Mouse (Mus musculus) adrenal gland, adult 2 months (tissue): ENCODE data around the gene Ipo9. TPM values are rescaled to one million over a fixed set of nuclear protein-coding genes. Genes with fewer than 3 reads are reported as not detected.
A peak's percentile ranks its signal among the peaks of the same experiment; 100 is the strongest.

Experiments used
- DNase-seq: peaks from one replicate; pipeline ENCODE4 v3.0.0; 2021
- long read RNA-seq: library from polyadenylated mRNA; stranded (forward); transcript quantifications from one replicate; pipeline ENCODE4 v2.0.0, GENCODE M21; 2021
- polyA plus RNA-seq: library from polyadenylated mRNA; depleted of rRNA; stranded (reverse); fragments of >200 nt; gene quantifications from 2 replicates; pipeline ENCODE4 v1.2.3, GENCODE M21; 2012; rRNA removed
- total RNA-seq, 2 experiments: library from RNA; stranded (reverse); gene quantifications; 2 replicates each; pipeline ENCODE4 v1.2.3; 2021

Gene Ipo9
- 10 to 100 TPM; 58.6 to 77.5 TPM for total RNA-seq
- 76.6 and 80.7 TPM in 2 replicates for polyA plus RNA-seq
- long read RNA-seq, full-length matches to known transcripts, result 30 of 36 reads
- long read RNA-seq, partial matches to known transcripts, result 2 of 36 reads
- long read RNA-seq, other reads (novel, unspliced or antisense), result 4 of 36 reads

DNA sequence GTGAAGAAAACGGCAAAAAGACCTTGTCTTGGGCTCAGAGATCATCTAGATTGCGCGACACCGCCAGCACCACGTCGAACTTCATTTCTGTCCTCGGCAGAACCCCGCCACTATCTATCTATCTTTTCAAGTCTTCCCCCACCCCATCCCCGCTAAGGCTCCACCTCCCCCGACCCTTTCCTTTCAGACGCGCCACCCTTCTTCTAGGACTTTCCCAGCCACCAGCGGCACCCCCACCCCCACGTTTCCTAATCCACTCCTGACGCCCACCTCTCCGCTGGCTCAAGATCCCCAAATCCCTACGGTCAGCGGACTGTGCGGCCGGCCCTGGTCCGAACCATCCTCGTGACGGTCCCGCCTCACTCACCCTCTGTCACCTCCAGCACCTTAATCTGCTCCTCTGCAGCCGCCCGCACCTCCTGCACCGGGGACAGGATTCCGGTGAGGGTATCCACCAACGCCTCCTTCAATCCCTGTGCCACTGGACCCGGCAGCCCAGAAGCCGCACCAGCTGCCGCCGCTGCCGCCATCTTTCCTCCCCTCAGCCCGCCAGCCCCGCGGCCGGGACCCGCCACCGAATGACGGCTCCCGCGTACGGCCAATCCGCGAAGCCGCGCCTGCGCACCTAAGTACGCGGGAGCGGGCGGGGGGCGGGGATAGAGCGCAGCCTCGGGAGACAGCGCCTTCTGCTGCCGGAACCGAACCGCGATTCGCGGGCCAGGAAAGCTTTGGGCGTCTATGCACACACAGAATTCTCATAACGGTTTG lies at the start of gene Ipo9:
Ipo9 (minus strand) TSS at position 599 of the 768 bp plus-strand sequence.
- DNase-seq, result peak; percentile 96

DNA sequence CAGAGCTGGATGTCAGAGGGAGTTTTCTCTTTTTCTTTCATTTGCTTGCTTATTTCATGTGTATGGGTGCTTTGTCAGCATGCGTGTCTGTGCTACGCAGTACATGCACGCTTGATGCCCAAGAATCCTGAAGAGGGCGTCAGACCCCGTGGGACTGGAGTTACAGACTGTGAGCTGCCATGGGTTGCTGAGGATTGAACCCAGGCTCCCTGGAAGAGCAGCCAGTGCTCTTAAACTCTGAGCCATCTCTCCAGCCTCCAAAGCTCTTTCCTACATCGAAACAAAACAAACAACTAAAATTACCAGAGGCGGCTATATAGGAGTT lies 45.2 kb upstream of the Ipo9 start:
- no peak for DNase-seq

DNA sequence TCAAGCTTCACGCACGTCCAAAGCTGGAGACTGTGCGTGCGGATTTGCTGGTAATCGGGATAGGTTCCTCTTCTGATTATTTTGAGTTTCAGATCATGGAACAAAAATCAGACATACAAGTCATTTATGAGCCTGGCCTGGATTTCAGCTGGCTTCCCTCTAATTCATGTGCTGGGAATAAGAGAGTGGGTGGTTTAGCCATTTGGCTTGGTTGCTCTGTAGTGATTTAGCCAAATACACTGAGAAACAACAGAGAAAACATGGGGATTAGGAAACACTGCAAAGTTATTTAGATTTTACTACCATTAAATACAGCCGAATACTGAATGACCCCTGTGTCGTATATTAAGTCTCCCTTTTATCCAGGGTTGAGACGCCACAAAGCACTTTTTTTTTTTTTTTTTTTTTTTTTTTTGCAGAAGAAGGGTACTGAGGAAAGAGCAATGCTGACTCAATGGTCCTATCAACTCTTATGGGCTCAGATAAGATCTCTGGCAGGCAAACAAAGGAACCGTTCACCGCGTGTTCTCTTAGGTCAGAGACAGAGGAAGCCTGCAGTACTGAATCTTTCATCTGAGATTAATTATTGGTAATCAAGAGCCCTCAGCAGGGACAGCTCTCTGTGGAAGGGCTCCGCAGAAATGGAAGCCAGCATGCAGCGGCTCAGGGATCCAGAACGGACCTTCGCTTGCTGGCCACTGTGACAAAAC lies 44.7 kb upstream of the Ipo9 start:
- DNase-seq, result peak; percentile 22

- no peak for DNase-seq
Measured at GRCm38 (mm10) chr1:135472536-135472935, 42.2 kb upstream of the Ipo9 start.

DNA sequence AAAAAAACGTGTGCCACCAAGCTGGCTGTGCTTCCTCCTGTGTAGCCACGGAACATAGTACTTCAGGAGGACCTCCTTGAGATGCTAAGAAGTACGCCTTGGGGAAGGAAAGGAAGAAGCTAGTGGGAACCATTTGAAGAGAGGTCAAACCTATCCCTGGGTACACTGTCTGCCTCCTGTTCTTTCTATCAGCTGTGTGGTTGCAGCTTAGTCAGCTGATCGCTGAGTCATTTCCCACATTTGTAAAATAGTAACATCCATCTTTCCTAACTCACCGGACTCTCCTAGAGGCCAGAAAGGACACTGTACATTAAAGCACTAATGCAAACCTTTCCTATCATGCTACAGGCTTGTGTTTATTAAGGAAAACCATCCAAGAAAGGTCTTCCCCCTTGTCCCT lies 41.4 kb upstream of the Ipo9 start:
- peak; percentile 19 for DNase-seq

GRCm38 (mm10) chr1:135470546-135470945 lies 40.2 kb upstream of the Ipo9 start:
- peak; percentile 64 for DNase-seq

DNA sequence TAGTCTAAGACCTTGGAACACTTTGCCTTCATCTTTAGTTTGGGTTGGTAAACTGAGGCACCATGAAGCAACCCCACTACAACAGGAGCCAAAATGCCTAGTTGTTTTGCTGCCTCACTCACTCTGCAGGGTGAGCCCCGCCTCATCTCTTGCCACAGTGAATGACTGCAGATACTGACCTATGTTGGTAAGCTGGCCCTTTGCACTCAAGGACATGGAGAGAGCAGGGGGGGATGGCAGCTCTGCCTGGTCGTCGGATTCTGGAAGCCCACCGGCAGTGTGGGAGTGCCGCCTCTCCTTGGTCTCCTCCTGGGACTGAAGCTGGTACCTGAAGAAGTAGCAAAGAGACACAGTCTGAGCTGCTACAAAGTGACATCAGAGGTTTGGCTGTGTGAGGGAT lies 37.2 kb upstream of the Ipo9 start:
- DNase-seq, result no peak

GRCm38 (mm10) chr1:135466935-135467334 lies 36.6 kb upstream of the Ipo9 start:
- peak; percentile 49 for DNase-seq

GRCm38 (mm10) chr1:135465734-135466133 lies 35.4 kb upstream of the Ipo9 start:
- DNase-seq, result no peak

GRCm38 (mm10) chr1:135462736-135463135 lies 32.4 kb upstream of the Ipo9 start:
- DNase-seq, result no peak

GRCm38 (mm10) chr1:135462304-135462703 lies 32.0 kb upstream of the Ipo9 start:
- peak; percentile 17 for DNase-seq

DNA sequence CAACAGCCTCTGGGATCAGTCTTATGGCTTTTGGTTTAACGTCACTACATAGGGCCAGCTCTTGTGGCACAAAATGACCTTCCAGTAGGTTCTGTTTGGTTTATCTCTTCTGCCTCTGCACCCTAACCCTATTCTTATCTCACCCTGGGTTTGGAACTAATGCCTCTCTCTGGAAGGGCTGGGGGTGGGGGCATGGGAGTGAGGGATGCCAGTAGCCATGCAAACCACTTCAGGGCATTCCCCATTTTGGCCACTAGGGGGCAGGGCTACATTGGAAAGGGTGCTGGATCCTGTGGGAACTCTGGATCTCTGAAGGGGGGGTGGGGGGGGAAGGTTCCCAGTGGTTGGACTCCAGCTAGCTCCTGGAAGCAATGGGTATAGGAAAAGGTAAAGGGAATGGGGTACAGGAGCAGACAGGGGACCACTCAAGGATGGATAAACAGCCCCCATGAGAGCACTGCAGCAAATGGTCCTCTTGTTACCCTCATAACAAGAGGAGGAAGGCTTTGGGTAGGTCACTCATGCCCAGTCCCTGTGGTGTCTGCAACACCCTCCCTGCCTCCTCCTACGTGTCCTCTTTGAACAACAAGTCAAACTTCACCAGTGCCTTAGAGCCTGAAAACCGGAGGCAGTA lies 30.9 kb upstream of the Ipo9 start:
- DNase-seq, result peak; percentile 73

DNA sequence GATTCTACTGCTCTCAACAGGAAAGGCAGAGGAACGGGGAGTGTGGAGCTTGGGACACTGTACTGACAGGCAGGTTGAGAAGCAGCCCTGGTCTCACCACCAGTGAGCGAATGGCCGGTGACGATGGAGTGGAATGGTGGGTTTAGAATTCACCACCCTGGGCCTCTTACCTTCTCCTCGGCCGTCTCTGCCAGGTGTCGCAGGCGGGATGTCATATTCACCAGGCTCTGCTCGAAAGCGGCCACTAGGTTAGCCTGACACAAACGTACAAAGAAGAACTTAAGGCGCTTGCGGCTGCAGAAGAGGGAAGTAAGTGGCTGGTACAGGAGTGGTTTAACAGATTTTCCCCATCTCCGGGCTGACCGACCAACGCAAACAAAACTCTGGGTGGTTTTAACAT lies 30.2 kb upstream of the Ipo9 start:
- no peak for DNase-seq

GRCm38 (mm10) chr1:135457860-135458259 lies 27.6 kb upstream of the Ipo9 start:
- no peak for DNase-seq

DNA sequence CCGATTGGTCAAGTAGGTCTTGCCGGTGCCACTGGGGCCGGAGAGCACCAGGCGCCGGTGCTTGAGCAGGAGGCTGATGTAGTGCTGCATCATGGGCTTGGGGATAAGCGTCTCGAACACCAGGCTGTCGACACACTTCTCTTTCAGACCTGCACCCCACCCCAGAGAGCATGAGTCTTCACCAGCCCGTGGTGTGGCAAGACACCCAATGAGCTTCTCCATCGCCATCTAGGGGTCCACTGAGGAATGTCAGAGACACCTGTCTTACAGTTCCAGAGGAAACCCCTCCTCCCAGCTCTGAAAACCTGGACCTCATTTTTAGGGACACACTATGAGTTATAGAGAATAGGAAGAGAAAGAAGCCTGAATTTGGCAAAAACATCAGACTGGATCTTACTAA lies 22.0 kb upstream of the Ipo9 start:
- DNase-seq, result no peak

DNA sequence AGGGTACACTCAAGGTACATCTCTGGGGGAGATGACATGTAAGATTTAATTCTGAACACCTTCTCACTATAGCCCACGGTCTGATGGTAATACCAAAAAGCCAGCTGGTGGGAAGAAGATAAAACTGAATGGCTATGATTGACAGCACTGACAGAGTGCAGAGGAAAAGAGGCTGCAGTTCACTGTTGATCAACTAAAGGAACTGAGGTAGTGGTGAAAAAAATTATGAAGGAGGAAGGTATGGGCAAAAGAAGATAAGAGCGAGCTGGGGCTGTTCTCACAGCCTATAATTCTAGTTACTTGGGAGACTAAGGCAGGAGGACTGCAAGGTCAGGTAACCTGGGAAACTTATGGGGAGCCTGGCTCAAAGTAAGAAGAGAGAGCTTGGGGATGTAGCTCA lies 21.1 kb upstream of the Ipo9 start:
- DNase-seq, result no peak

DNA sequence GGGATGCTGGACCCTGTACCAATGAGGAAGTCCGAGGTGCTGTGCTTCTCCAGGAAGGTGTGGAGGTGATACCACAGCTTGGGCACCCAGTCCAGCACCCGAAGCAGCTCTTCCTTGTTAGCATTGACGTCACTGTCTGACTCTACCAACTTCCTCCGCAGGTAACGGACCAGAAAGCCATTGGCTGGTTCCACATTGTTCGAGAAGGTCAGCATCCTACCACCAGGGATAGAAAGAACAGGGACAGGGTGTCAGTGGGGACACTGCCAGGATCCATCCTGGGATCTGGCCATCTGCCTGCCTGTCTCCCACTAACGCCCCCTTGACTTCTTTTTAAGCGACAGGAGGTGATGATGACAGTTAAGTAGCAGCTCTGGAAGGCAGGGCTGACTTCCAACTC lies 19.6 kb upstream of the Ipo9 start:
- DNase-seq, result no peak

DNA sequence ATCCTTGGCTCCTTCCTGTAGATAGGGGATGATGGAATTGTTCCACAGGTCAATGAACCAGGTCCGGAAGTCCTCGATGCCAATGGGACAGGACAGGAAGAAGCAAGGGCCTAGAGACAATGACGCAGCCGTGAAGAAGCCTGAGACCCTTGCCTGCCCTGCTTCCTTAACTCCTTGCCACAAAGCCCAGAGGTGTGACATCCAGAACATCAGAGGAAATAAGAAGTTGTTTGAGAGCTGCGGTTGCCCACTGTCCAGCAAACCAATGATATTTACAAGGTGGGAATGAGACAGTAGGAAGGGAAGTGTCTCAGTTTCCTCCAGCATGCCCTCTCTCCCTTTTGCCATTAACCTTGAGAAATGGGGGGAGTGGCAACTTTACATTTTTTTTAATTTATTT lies 18.6 kb upstream of the Ipo9 start:
- no peak for DNase-seq

DNA sequence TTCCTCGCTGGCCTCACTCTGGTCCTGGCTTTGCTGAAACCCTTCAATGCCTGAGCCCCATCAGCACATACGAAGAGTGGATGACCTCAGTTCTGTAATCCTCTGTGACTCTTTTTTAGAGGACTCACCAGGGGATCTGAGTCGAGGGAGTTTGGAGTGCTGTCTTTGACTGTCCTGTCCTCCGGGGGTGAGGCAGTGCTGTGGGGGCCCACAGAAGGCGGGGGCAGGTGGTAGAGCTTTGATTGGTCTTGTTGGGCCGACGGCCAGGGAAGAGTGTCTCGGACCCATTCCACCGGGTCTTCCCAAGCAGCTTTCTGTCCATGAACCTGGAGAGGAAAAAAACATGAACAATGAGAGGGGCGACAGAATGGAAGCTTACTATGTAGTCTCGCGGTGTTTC lies 13.2 kb upstream of the Ipo9 start:
- no peak for DNase-seq

GRCm38 (mm10) chr1:135441861-135442260 lies 11.6 kb upstream of the Ipo9 start:
- DNase-seq, result no peak

DNA sequence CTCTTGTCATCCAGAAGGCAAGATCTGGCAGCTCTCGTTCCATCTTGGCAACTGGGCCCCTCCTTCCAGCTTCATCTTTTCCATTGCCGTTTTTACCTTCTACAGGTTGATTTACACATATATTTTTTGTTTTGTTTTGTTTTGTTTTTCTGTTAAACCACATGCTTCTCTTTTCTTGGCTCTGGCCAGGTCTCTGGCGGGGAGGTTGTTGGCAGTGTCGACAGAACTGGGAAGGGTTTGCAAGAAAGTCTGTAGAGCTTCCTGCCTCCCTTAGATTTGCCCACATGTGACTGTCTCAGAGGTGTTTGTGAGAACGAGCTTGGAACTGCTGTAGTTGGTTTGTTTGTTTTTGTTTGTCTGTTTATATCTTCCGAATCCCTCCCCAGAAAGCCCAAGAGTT lies 10.7 kb upstream of the Ipo9 start:
- DNase-seq, result no peak

- no peak for DNase-seq
Measured at GRCm38 (mm10) chr1:135438801-135439200, 8.5 kb upstream of the Ipo9 start.

- no peak for DNase-seq
Measured at GRCm38 (mm10) chr1:135435823-135436222, 5.5 kb upstream of the Ipo9 start.
